Mouse (Mus musculus) granulocyte monocyte progenitor cell, adult 5-6 weeks (primary cell): ENCODE data around the gene Slc30a1. TPM values are rescaled to one million over a fixed set of nuclear protein-coding genes. Genes with fewer than 3 reads are reported as not detected.

ENCODE experiments used
- ATAC-seq: replicated peaks from 2 replicates; pipeline ENCODE4 v1.8.0; 2016; ENCODE audit warnings: mild to moderate bottlenecking, moderate TSS enrichment, inconsistent platforms; ENCODE audit not compliant: poor library complexity, severe bottlenecking
- total RNA-seq, 2 experiments: library from RNA; stranded (forward) in 1 of 2; stranded (reverse) in 1 of 2; fragments of 200-712, 200-1000 nt in 1 of 2; fragments of >200 nt in 1 of 2; fragmentation: Nextera tagmentation in 1 of 2; gene quantifications; 2 replicates each; pipeline ENCODE4 v1.2.3; 2014 to 2017

The Slc30a1 gene
- total RNA-seq, 2 experiments from 2014 or later, result 4.6 to 8.7 TPM

GRCm38 (mm10) chr1:191932986-191933632 lies 26.5 kb downstream of the Slc30a1 start:
- ATAC-seq, result no peak

GRCm38 (mm10) chr1:191943638-191944037 lies 37.1 kb downstream of the Slc30a1 start:
- ATAC-seq, result no peak

GRCm38 (mm10) chr1:191945341-191945740 lies 38.8 kb downstream of the Slc30a1 start:
- ATAC-seq, result no peak

GRCm38 (mm10) chr1:191945756-191946155 lies 39.2 kb downstream of the Slc30a1 start:
- ATAC-seq, result no peak

GRCm38 (mm10) chr1:191946261-191946660 lies 39.7 kb downstream of the Slc30a1 start:
- ATAC-seq, result no peak

GRCm38 (mm10) chr1:191946835-191947234 lies 40.3 kb downstream of the Slc30a1 start:
- no peak for ATAC-seq

- ATAC-seq, result no peak
Measured at GRCm38 (mm10) chr1:191947796-191948195, 41.2 kb downstream of the Slc30a1 start.

GRCm38 (mm10) chr1:191948600-191948999 lies 42.0 kb downstream of the Slc30a1 start:
- no peak for ATAC-seq

GRCm38 (mm10) chr1:191950611-191951010 lies 44.0 kb downstream of the Slc30a1 start:
- ATAC-seq, result no peak

- ATAC-seq, result no peak
Measured at GRCm38 (mm10) chr1:191952733-191953335, 46.3 kb downstream of the Slc30a1 start.

GRCm38 (mm10) chr1:191955101-191955500 lies 48.5 kb downstream of the Slc30a1 start:
- ATAC-seq, result peak; percentile 88

GRCm38 (mm10) chr1:191956261-191956660 lies 49.7 kb downstream of the Slc30a1 start:
- peak; percentile 20; the same call in 1 of the 2 replicates for ATAC-seq

- no peak for ATAC-seq
Measured at GRCm38 (mm10) chr1:191956871-191957270, 50.3 kb downstream of the Slc30a1 start.

GRCm38 (mm10) chr1:191957321-191957720 lies 50.8 kb downstream of the Slc30a1 start:
- ATAC-seq, result no peak

- ATAC-seq, result no peak
Measured at GRCm38 (mm10) chr1:191960946-191961345, 54.4 kb downstream of the Slc30a1 start.

Other genes starting within 250 kb of the Slc30a1 start
- 32.2 and 34.6 TPM in 2 replicates for gene Lpgat1, start 188.9 kb upstream of the Slc30a1 start, total RNA-seq (2014; fragmentation: Nextera tagmentation)
- 31.7 and 36.3 TPM in 2 replicates for gene Lpgat1, start 188.9 kb upstream of the Slc30a1 start, total RNA-seq (2017)
- gene Nek2, start 85.3 kb upstream of the Slc30a1 start, total RNA-seq (2014; fragmentation: Nextera tagmentation), result 6.3 and 7.1 TPM in 2 replicates
- gene Nek2, start 85.3 kb upstream of the Slc30a1 start, total RNA-seq (2017), result 28.8 and 42.1 TPM in 2 replicates
- not detected in 2 replicates for gene Rd3, start 70.6 kb downstream of the Slc30a1 start, total RNA-seq (2014; fragmentation: Nextera tagmentation)
- not detected in 2 replicates for gene Rd3, start 70.6 kb downstream of the Slc30a1 start, total RNA-seq (2017)
- 4.8 and 6.2 TPM in 2 replicates for gene Traf5, start 185.8 kb downstream of the Slc30a1 start, total RNA-seq (2014; fragmentation: Nextera tagmentation)
- 2.7 and 4.9 TPM in 2 replicates for gene Traf5, start 185.8 kb downstream of the Slc30a1 start, total RNA-seq (2017)
- gene Rcor3, start 231.3 kb downstream of the Slc30a1 start, total RNA-seq (2014; fragmentation: Nextera tagmentation), result 17.0 and 21.9 TPM in 2 replicates
- gene Rcor3, start 231.3 kb downstream of the Slc30a1 start, total RNA-seq (2017), result 10.0 and 12.5 TPM in 2 replicates